Mouse (Mus musculus) kidney, postnatal 36 days (tissue): ENCODE results near the gene Cldn34b1.
"Not testable (repeated sequence)": the region's sequence is repeated elsewhere in the genome, so short reads cannot be mapped to it uniquely, and the experiment has no call there.

Experiments
- DNase-seq, 2 experiments: peaks; one replicate each; pipeline ENCODE4 v3.0.0; 2021 to 2022; ENCODE audit warnings: mixed read lengths in 2 of 2

Cldn34b1 gene

GRCm38 (mm10) chrX:154890167-154890566 lies at the start of gene Cldn34b1:
Cldn34b1 (minus strand) TSS chrX:154890267.
- DNase-seq = not testable (repeated sequence)

- DNase-seq = not testable (repeated sequence)
Measured at GRCm38 (mm10) chrX:154935887-154936286, 45.8 kb upstream of the Cldn34b1 start, which contains the start of gene Magea6. Magea6 (minus strand) TSS chrX:154935987.
